Mouse (Mus musculus) CD4-positive helper T cell, adult 2 months (primary cell): ENCODE measurements around the gene A930004D18Rik.

Experiments
- DNase-seq: peaks from one replicate; pipeline ENCODE4 v3.0.0-alpha.2; 2012; ENCODE audit warnings: low read depth, missing footprints, low spot score

A930004D18Rik gene

GRCm38 (mm10) chr2:18037491-18037890, at the start of gene A930004D18Rik:
TSS of gene A930004D18Rik (minus strand) at chr2:18037737.
- DNase-seq: no peak

- no peak for DNase-seq
Measured at GRCm38 (mm10) chr2:18080182-18080860, 42.8 kb upstream of the A930004D18Rik start.

- no peak for DNase-seq
Measured at GRCm38 (mm10) chr2:18071947-18072346, 34.4 kb upstream of the A930004D18Rik start.

GRCm38 (mm10) chr2:18068071-18068796, 30.7 kb upstream of the A930004D18Rik start:
- no peak for DNase-seq

DNA sequence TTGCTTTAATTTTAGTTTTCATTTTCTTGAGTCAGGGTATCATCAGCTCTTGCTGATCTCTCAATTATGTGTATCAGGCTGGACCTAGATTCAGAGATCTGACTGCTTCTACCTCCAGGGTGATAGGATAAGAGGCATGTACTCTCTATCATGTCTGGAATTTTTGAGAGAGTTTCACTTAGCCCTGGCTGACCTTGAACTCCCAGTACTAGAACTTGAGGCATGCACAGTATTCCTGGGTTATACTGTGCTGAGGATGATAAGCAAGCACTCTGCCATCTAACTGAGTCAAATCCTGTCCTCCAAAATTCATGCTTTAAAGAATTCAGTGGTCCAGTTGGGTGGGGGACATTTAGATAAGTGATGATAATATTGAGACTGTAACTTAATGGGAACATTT, 28.9 kb upstream of the A930004D18Rik start:
- DNase-seq: no peak

DNA sequence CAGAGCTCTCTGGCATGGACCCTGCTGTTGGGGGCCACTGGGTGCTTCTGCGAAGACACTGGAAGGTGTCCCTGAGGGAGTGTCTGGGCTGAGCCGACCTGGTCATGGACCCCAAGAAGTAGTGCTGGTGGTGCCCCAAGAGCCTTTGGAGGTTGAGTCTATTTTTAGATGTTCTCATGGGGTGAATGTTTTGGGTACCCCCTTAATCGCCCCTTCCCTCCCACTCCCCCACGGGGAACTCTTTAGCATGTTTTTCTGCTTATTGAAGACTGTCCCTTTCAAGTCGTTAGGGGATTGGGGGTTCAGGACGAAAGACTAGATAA, 28.1 kb upstream of the A930004D18Rik start:
- DNase-seq: no peak

- peak; percentile 83 for DNase-seq
Measured at GRCm38 (mm10) chr2:18064941-18065707, 27.6 kb upstream of the A930004D18Rik start.

DNA sequence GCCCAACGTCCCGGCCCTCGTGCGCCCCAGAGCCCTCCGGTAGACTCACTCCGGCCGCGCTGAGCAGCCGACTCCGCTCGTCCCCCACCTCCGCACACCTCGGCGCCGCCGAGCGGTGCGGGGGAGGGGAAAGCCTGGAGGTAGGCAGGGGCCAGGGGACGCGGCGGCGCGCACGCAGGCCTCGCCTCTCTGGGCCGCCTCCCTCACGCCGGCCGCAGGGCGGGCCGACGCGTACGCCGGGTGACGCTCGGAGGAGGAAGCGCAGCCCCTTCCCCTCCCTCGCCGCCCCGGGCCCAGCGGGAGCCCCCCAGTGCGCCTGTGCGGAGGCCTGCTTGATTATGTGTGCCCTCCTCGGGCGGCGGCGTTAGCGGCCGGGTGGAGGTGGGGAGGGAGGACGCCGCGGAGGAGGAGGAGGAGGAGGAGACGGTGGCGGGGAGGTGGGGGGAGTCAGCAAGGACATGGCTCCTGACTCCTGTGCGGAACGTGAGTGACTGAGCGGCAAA, 26.9 kb upstream of the A930004D18Rik start:
- peak; percentile 97 for DNase-seq

DNA sequence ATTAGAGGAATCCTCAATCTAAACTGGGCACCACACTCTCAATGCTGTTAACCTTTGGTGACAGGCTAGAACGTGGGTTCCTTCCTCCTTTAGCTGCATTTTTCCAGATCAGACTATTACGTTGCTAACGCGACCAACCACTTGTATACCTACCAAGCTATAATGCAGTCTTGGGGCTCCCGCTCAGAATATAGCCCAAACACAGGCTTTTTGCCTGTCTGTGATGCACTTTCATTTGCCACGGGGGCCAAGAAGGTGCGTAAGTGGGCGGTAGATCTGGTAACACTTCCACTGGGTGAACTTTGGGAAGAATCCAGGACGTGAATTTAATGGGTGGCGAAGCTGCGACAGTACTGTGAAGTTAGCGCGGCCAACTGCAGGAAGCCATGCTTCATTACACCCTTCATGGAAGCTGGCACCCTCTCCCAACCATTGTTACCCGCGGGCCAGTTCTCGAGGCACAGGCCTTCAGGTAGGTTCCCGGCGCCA, 26.3 kb upstream of the A930004D18Rik start:
- peak; percentile 78 for DNase-seq

DNA sequence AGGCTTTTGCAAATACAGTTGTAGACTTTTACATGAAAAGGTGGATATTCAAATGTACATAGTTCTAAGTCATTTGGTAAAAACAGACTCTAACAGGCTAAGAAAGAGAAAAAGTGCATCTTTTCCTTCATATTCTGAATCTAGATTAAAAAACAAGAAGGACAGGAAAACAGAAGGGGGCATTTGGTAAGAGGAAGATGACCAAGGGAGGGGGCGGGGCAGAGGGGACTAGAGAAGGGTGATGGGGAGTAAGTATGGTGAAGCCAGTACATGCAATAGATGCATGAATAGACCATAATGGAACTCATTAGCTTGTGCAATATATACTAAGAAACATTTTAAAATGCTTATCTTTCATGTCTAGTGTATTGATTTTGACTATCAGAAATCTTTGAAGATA, 22.9 kb upstream of the A930004D18Rik start:
- no peak for DNase-seq

DNA sequence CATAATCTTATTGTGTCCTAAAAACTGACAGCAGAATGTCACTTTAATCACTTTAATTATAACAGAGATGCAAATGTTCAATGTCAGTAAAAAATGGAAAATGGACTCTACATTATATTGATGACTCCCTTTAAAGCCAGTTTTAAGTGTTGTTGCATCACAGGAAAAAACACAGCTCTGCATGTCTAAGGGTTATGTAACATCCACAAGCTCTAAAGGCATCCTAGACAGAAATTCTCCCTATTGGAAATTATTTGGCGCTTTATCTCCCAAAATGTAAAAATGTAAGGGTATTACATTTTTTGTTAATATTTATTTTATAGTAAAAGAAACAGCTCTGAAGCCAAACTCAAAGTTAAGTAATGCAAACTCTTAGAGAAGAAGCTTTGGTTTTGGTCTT, 22.4 kb upstream of the A930004D18Rik start:
- no peak for DNase-seq

- no peak for DNase-seq
Measured at GRCm38 (mm10) chr2:18059063-18059462, 21.5 kb upstream of the A930004D18Rik start.

DNA sequence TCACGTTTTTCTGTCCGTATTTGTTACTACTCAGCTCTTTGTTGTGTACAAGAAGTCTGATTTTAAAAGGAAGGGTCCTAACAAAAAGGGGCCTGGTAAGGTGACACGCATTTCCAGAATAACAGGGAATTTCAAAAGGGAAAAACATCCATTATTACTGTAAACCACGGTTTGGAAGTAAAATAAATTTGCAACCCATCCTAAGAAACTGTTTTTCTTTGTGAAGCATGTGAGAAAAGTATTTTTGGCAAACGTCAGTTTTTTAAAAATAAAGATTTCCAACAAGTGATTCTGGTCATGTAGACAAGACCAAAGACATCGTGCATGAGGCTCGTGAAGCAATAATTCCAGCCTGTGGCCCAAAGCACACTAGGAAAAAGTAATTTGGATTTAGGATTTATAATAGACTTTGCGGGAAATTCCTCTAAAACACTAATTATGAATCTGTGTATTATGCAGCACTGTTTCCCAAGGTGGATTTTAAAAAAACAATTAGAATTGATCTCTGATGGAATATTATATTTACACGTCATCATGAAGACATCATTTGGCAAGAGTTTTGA, 20.7 kb upstream of the A930004D18Rik start:
- no peak for DNase-seq

DNA sequence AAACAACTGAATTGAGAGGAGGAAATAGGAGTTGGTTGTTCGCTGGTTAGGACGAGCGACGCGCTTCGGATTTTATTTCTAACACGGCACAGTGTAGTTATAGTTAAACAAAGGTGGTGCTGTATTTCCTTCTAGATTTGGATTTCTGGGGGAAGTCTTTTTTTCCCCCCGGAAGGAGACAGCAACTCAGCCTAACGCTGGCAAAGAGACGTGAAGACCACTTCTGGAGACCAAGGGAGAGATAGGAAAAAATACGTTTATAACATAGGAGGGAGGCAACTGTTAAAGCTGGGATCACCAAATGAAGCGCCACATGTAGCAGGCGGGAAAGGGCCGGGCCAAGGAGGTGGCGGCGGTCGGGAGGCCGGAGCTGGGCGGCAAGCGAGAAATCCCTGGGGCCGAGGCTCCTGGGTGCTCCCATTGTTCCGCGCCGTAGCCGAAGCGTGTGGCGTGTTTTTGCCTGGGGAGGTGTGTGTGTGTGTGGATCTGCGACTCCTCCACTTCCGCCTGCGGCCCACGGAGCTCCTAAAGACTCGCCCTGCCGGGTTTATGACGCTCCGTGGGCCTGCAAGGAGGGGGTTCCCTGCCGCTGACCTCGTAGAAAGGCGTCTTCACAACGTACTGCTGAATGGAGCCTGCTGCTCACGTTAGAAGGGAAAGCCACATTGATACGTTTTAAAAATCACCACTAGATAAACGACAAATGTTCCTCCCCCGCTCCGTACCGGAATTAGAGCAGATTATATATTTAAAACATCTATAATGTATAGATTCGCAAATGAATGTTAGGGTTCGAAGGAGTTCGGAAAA, 20.0 kb upstream of the A930004D18Rik start:
- DNase-seq: peak; percentile 79

DNA sequence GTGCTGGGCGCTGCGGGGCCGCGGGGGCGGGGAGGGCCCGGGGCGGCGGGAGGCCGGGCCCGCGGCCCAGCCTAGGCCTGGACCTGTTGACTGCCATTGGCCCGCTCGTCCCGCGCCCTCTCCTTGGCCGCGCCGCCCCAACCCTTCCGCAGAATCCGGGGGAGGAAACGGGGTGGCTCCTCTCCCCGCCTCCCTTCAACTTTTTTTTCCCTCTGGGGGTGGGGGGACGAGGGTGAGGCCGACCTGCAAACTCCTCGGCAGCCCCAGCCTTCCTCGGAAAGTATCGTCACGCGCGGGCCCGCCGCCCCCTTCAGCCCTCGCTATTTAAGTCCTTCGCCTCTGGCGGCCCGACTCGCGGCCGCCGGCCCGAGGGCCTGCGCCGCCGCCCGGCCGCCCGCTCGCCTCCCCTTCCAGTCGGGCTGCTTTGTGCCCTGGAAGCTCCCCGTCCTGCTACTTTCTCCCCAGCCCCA, 19.3 kb upstream of the A930004D18Rik start:
- peak; percentile 96 for DNase-seq

- DNase-seq: peak; percentile 94
Measured at GRCm38 (mm10) chr2:18055929-18056785, 18.6 kb upstream of the A930004D18Rik start.

- DNase-seq: no peak
Measured at GRCm38 (mm10) chr2:18055016-18055928, 17.7 kb upstream of the A930004D18Rik start, which contains the start of gene Mllt10. TSS of gene Mllt10 (plus strand) at chr2:18055237.

GRCm38 (mm10) chr2:18053951-18054530, 16.5 kb upstream of the A930004D18Rik start:
- no peak for DNase-seq
